Mouse (Mus musculus): ENCODE measurements at regions not wholly inside any gene's neighbourhood (a gene's known extent, or its start where the extent isn't known, plus 50 kb on each side); places are given as distances from the start of the nearest gene placed in this dataset.

- TF ChIP-seq CTCF (IDR thresholded peaks at IDR 0.05; ENCODE audit: low read depth): no peak
- TF ChIP-seq EP300 (IDR thresholded peaks at IDR 0.05; ENCODE audit: low read depth): no peak
These were observed 93.1 kb upstream of the Mphosph6 start for GRCm38 (mm10) chr8:117894861-117895260.
